Mouse (Mus musculus) liver, postnatal 0 days (tissue): Measurements from ENCODE around the gene Dhrs11.

Experiments used
- CTCF ChIP-seq: sonication (generic); IDR thresholded peaks from 2 replicates; pipeline ENCODE4 v1.5.1; 2016; ENCODE audit warnings: antibody characterized with exemption, low read depth
- EP300 ChIP-seq: IDR thresholded peaks from 2 replicates; pipeline ENCODE4 v1.6.1; 2016; ENCODE audit warnings: antibody characterized with exemption, low read depth, mild to moderate bottlenecking

- TF ChIP-seq CTCF (peak; percentile 52), EP300 (no peak)
Observed at GRCm38 (mm10) chr11:84839330-84839729, 10.5 kb upstream of the Dhrs11 start.
